ENCODE assay signal across 13 mouse cellular contexts in the genomic region with DNA sequence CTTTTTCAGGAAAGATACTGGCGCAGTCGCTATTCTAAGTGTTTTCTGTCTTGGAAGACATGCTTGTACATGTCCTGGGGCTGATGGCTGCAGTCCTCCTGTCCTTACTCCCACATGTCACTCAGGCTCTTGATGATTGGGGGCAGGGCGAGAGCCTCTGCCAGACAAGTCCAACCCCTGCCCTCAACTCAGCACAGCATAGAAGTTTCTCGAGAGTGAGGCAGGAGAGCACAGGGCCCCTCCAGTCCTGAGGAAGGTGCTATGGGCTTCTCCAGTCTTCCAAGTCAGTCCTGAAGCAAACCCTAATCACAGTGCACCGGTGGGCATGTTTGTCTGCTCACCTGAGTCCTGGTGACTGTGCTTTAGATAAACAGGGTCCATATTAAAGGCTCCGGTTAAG. TPM values are rescaled to one million over a fixed set of nuclear protein-coding genes. Genes with fewer than 3 reads are reported as not detected.
DNase-seq lines count a peak whose midpoint lies in the region; ATAC-seq and TF ChIP-seq lines count a peak whose summit lies in the region.
"Had no signal": no experiment of that assay in that cellular context is flagged by ENCODE, and none has a peak within 500 bp of the region (broad histone marks: within the 10 kb centered on the region; RNA-seq: fewer than 3 reads in every experiment).

No protein-coding gene starts in this region.

- TF ChIP-seq EP300 in heart, postnatal 0 days (IDR thresholded peaks at IDR 0.05; ENCODE audit: low read depth): no peak

- peak; percentile 42; the same call in 1 of the 2 replicates for ATAC-seq in heart, postnatal 0 days (ENCODE audit: insufficient read depth, low read depth)
- ATAC-seq in neural tube, embryonic 12.5 days (ENCODE audit: low FRiP score, low read depth): peak; percentile 41
- ATAC-seq in neural tube, embryonic 15.5 days (ENCODE audit: low FRiP score): no peak
- ATAC-seq in hindbrain, embryonic 15.5 days (ENCODE audit: low FRiP score, low read depth): 0 out of 2 replicates have a peak, but pooled peaks have one; percentile 15

- WGBS in heart, postnatal 0 days: 19% methylated on average over 6 of the region's 6 CpGs
- 31% methylated on average over 6 of the region's 6 CpGs for WGBS in neural tube, embryonic 12.5 days
- WGBS in neural tube, embryonic 15.5 days: 35% methylated on average over 6 of the region's 6 CpGs
- 33% methylated on average over 6 of the region's 6 CpGs for WGBS in hindbrain, embryonic 15.5 days

- no peaks in the 10 kb centered on the region for H3K36me3 ChIP-seq in heart, postnatal 0 days (replicated peaks; ENCODE audit: control insufficient read depth, insufficient read depth, low read length)
- H3K36me3 ChIP-seq in neural tube, embryonic 12.5 days: no peaks in the 10 kb centered on the region
- no peaks in the 10 kb centered on the region for H3K36me3 ChIP-seq in neural tube, embryonic 15.5 days
- no peaks in the 10 kb centered on the region for H3K36me3 ChIP-seq in hindbrain, embryonic 15.5 days
- H3K36me3 ChIP-seq: G1E had no signal

- no peaks in the 10 kb centered on the region for H3K9me3 ChIP-seq in heart, postnatal 0 days (replicated peaks; ENCODE audit: control insufficient read depth, low read length)
- H3K9me3 ChIP-seq in neural tube, embryonic 12.5 days: no peaks in the 10 kb centered on the region
- no peaks in the 10 kb centered on the region for H3K9me3 ChIP-seq in neural tube, embryonic 15.5 days (replicated peaks)
- no peaks in the 10 kb centered on the region for H3K9me3 ChIP-seq in hindbrain, embryonic 15.5 days

- H3K9ac ChIP-seq in heart, postnatal 0 days (replicated peaks; ENCODE audit: low read depth, low read length): peak overlapping the region; percentile 41; the same call in 1 of the 2 replicates
- H3K9ac ChIP-seq in neural tube, embryonic 12.5 days: no peak overlapping the region
- no peak overlapping the region for H3K9ac ChIP-seq in neural tube, embryonic 15.5 days (replicated peaks)
- no peak overlapping the region for H3K9ac ChIP-seq in hindbrain, embryonic 15.5 days

- no peaks in the 10 kb centered on the region for H3K27me3 ChIP-seq in heart, postnatal 0 days (ENCODE audit: control insufficient read depth, insufficient read depth, low read length)
- no peaks in the 10 kb centered on the region for H3K27me3 ChIP-seq in neural tube, embryonic 12.5 days (replicated peaks)
- H3K27me3 ChIP-seq in neural tube, embryonic 15.5 days (replicated peaks): no peaks in the 10 kb centered on the region
- no peaks in the 10 kb centered on the region for H3K27me3 ChIP-seq in hindbrain, embryonic 15.5 days

- H3K4me1 ChIP-seq in heart, postnatal 0 days (ENCODE audit: control insufficient read depth, insufficient read depth): peaks cover 65% of the 10 kb centered on the region
- peaks cover 67% of the 10 kb centered on the region for H3K4me1 ChIP-seq in neural tube, embryonic 12.5 days
- H3K4me1 ChIP-seq in neural tube, embryonic 15.5 days: peaks cover 27% of the 10 kb centered on the region
- H3K4me1 ChIP-seq in hindbrain, embryonic 15.5 days (replicated peaks): peaks cover 35% of the 10 kb centered on the region

- H3K27ac ChIP-seq in heart, postnatal 0 days (ENCODE audit: low read depth): peak overlapping the region; percentile 80
- no peak overlapping the region for H3K27ac ChIP-seq in neural tube, embryonic 12.5 days
- H3K27ac ChIP-seq in neural tube, embryonic 15.5 days (replicated peaks): no peak overlapping the region
- H3K27ac ChIP-seq in hindbrain, embryonic 15.5 days (replicated peaks): no peak overlapping the region

- DNase-seq in heart, postnatal 0 days (ENCODE audit: low spot score): no peak
- no peak for DNase-seq in heart, adult 9 months (ENCODE audit: low spot score in 2 of 2)
- DNase-seq in yolk sac, embryonic 10.5 days (ENCODE audit: low spot score): peak; percentile 45
- DNase-seq in frontal cortex, postnatal 10 days (ENCODE audit: low spot score in 2 of 2): no peak
- no peak for DNase-seq in cerebellum, adult 8-10 months
- DNase-seq: adrenal gland, postnatal 14 days; cerebellum, postnatal 36 days; thymus, postnatal 36 days had no signal

- no peak overlapping the region for H3K4me2 ChIP-seq in heart, postnatal 0 days (ENCODE audit: low read depth, low read length)
- H3K4me2 ChIP-seq in neural tube, embryonic 12.5 days (replicated peaks): no peak overlapping the region
- H3K4me2 ChIP-seq in neural tube, embryonic 15.5 days: no peak overlapping the region
- H3K4me2 ChIP-seq in hindbrain, embryonic 15.5 days: no peak overlapping the region

- TF ChIP-seq CTCF in heart, postnatal 0 days (IDR thresholded peaks at IDR 0.05; ENCODE audit: low read depth): no peak

- no peak overlapping the region for H3K4me3 ChIP-seq in heart, postnatal 0 days (ENCODE audit: low read depth, low read length)
- no peak overlapping the region for H3K4me3 ChIP-seq in neural tube, embryonic 12.5 days
- no peak overlapping the region for H3K4me3 ChIP-seq in neural tube, embryonic 15.5 days (replicated peaks)
- no peak overlapping the region for H3K4me3 ChIP-seq in hindbrain, embryonic 15.5 days
- H3K4me3 ChIP-seq: megakaryocyte, embryonic 14.5 days had no signal

RNA-seq across cellular contexts. Expression of gene Fignl1, which starts 20.0 kb away (rescaled TPM):
- 10.8 and 11.4 TPM in 2 replicates for total RNA-seq in heart, postnatal 0 days (2014; rRNA removed; ENCODE audit: low replicate concordance)
- polyA plus RNA-seq in heart, postnatal 0 days (2015; fragmentation: Nextera tagmentation; extraction: Ambion mirVana): 11.6 and 12.0 TPM in 2 replicates
- polyA plus RNA-seq in neural tube, embryonic 12.5 days (2016; fragmentation: Nextera tagmentation; extraction: Ambion mirVana): 44.0 and 44.9 TPM in 2 replicates
- 8.7 and 19.6 TPM in 2 replicates for polyA plus RNA-seq in neural tube, embryonic 15.5 days (2015; fragmentation: Nextera tagmentation; extraction: Ambion mirVana)
- 12.0 and 14.5 TPM in 2 replicates for polyA plus RNA-seq in hindbrain, embryonic 15.5 days (2015; fragmentation: Nextera tagmentation; extraction: Ambion mirVana)
